Mouse (Mus musculus) testis, adult 10 weeks (tissue): Measurements from ENCODE around the gene Eva1b. TPM values are rescaled to one million over a fixed set of nuclear protein-coding genes. Genes with fewer than 3 reads are reported as not detected.

Experiments
- polyA plus RNA-seq: library from polyadenylated mRNA; stranded (reverse); fragments of 350-450 nt; fragmentation: Illumina TruSeq; extraction: RNeasy Lipid Tissue Mini Kit (QIAGEN cat#74804); gene quantifications from one replicate; pipeline ENCODE4 v1.2.3, GENCODE M21; 2014; ENCODE audit warnings: low read depth, low replicate concordance

Eva1b gene
- not detected for polyA plus RNA-seq

DNA sequence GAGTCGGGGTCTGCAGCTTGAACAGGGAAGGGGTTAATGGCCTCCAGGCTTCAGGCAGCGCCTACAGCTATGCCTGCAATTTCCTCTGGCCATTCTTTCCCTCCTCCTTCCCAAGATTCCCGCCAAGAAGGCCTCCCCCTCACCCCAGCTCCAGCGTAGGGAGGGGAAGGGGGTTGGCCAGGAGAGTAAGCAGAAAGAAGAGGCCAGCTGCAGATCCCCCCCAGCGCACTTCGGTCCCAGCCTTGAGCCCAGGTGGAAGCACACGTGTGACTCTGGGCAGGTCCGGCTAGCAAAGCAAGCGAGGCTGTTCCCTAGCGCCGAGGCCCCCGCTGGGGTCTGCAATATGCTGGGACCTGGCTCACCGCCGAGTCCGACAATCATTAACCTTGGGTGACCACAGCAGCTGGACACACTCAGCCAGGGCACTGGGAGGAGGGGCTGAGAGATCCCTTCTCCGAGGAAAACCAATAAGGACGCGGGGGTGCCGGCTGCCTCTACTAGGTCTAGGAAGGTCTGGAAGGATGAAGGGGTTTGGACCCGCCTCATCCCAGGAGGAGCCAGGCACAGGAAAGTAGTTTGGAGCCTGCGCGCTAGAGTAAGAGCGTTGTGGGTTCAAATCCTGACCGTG is at the start of gene Eva1b:
Eva1b (plus strand) TSS at position 212 of the 628 bp plus-strand sequence.

DNA sequence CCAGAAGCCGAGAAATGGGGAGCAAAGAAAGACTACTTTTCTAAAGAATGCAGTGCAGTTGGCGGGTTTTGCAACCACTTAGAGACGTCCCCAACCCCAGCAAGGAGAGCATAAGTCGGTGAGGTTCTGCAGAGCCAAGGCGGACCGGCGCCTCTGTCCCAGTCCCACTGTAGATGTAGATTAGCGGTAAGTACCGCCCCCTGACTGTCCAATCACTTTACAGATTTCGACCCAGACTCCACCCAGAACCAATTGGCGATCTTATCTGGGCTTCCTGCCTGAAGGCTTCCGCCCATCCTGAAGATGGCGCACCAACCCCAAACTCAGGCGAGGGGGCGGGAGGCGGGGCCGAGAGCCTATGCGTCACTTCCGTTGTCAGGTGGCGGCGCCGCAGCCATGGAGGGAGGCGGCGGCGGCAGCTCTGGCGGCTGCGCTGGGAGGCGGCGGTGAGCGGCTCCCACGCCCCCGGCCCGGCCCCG is 43.9 kb upstream of the Eva1b start, which contains the start of gene Stk40:
Stk40 (plus strand) TSS at position 368 of the 479 bp plus-strand sequence.

GRCm38 (mm10) chr4:126163067-126163659 is 15.6 kb downstream of the Eva1b start, which contains the start of gene Sh3d21:
TSS of gene Sh3d21 (minus strand) at chr4:126163491.

Other genes with a start within 250 kb of the Eva1b start
- gene Csf3r, start 123.2 kb upstream of the Eva1b start, polyA plus RNA-seq, result 0.10 TPM
- gene Mrps15, start 100.8 kb upstream of the Eva1b start, polyA plus RNA-seq, result 73.7 TPM
- gene Oscp1, start 89.2 kb upstream of the Eva1b start, polyA plus RNA-seq, result 112 TPM
- 4.5 TPM for gene Lsm10, start 51.1 kb upstream of the Eva1b start, polyA plus RNA-seq
- gene Stk40, start 43.8 kb upstream of the Eva1b start, polyA plus RNA-seq, result 3.3 TPM
- 151 TPM for gene Sh3d21, start 15.7 kb downstream of the Eva1b start, polyA plus RNA-seq
- gene Thrap3, start 55.0 kb downstream of the Eva1b start, polyA plus RNA-seq, result 156 TPM
- gene Map7d1, start 108.6 kb downstream of the Eva1b start, polyA plus RNA-seq, result 0.60 TPM
- gene Trappc3, start 114.6 kb downstream of the Eva1b start, polyA plus RNA-seq, result 11.2 TPM
- 0.62 TPM for gene Col8a2, start 139.0 kb downstream of the Eva1b start, polyA plus RNA-seq
- 0.29 TPM for gene Adprhl2, start 174.0 kb downstream of the Eva1b start, polyA plus RNA-seq
- gene Tekt2, start 177.9 kb downstream of the Eva1b start, polyA plus RNA-seq, result 63.9 TPM